ENCODE assay signal across 20 mouse cellular contexts in genomic region chr3:101804331-101804730, GRCm38 (mm10). TPM values are rescaled to one million over a fixed set of nuclear protein-coding genes. Genes with fewer than 3 reads are reported as not detected.
A peak's percentile ranks its signal among the peaks of the same experiment; 100 is the strongest.
DNase-seq lines count a peak whose midpoint lies in the region; ATAC-seq lines count a peak whose summit lies in the region.
"Had no signal": no experiment of that assay in that cellular context is flagged by ENCODE, and none has a peak within 500 bp of the region (broad histone marks: within the 10 kb centered on the region; RNA-seq: fewer than 3 reads in every experiment).

No protein-coding gene starts in this region.

- H3K9me3 ChIP-seq in midbrain, embryonic 10.5 days (replicated peaks): no peaks in the 10 kb centered on the region
- no peaks in the 10 kb centered on the region for H3K9me3 ChIP-seq in midbrain, embryonic 14.5 days (ENCODE audit: control insufficient read depth, low read length)
- H3K9me3 ChIP-seq in heart, embryonic 15.5 days (replicated peaks): no peaks in the 10 kb centered on the region
- H3K9me3 ChIP-seq: embryonic facial prominence, embryonic 15.5 days; G1E; hindbrain, embryonic 13.5 days; limb, embryonic 12.5 days; lung, embryonic 15.5 days; megakaryocyte, embryonic 14.5 days had no signal

- no peaks in the 10 kb centered on the region for H3K36me3 ChIP-seq in midbrain, embryonic 10.5 days
- no peaks in the 10 kb centered on the region for H3K36me3 ChIP-seq in midbrain, embryonic 14.5 days (ENCODE audit: control insufficient read depth, insufficient read depth, low read length)
- H3K36me3 ChIP-seq in heart, embryonic 15.5 days: no peaks in the 10 kb centered on the region
- H3K36me3 ChIP-seq: embryonic facial prominence, embryonic 15.5 days; G1E; hindbrain, embryonic 13.5 days; limb, embryonic 12.5 days; lung, embryonic 15.5 days had no signal

- no peak for ATAC-seq in midbrain, embryonic 14.5 days (ENCODE audit: low FRiP score, low TSS enrichment)
- ATAC-seq in heart, embryonic 15.5 days (replicated peaks; ENCODE audit: insufficient number of reproducible peaks, insufficient read depth, low FRiP score, low read depth): peak; percentile 74
- ATAC-seq: forebrain, embryonic 14.5 days had no signal

- no peak overlapping the region for H3K9ac ChIP-seq in midbrain, embryonic 14.5 days (replicated peaks; ENCODE audit: low read length)
- no peak overlapping the region for H3K9ac ChIP-seq in heart, embryonic 15.5 days
- H3K9ac ChIP-seq: embryonic facial prominence, embryonic 15.5 days; hindbrain, embryonic 13.5 days; limb, embryonic 12.5 days; lung, embryonic 15.5 days had no signal

- intact Hi-C loops in left cerebral cortex, postnatal 4 days (cut with DNase I): loop anchor here (10.0 kb wide), 1 partner anchor 840 kb away; the partner anchor contains the start of gene Ttf2

- no peak overlapping the region for H3K4me2 ChIP-seq in midbrain, embryonic 14.5 days (ENCODE audit: low read length)
- H3K4me2 ChIP-seq in heart, embryonic 15.5 days: peak overlapping the region; percentile 19; the same call in 1 of the 2 replicates
- H3K4me2 ChIP-seq: embryonic facial prominence, embryonic 15.5 days; hindbrain, embryonic 13.5 days; limb, embryonic 12.5 days; lung, embryonic 15.5 days had no signal

- no peak overlapping the region for H3K4me3 ChIP-seq in midbrain, embryonic 10.5 days
- H3K4me3 ChIP-seq in midbrain, embryonic 14.5 days (replicated peaks; ENCODE audit: low read depth, low read length): no peak overlapping the region
- no peak overlapping the region for H3K4me3 ChIP-seq in heart, embryonic 15.5 days
- H3K4me3 ChIP-seq: embryonic facial prominence, embryonic 15.5 days; hindbrain, embryonic 13.5 days; limb, embryonic 12.5 days; lung, embryonic 15.5 days; megakaryocyte, embryonic 14.5 days had no signal

- H3K27me3 ChIP-seq in midbrain, embryonic 10.5 days (ENCODE audit: low read depth, poor library complexity, severe bottlenecking): peaks cover 36% of the 10 kb centered on the region
- no peaks in the 10 kb centered on the region for H3K27me3 ChIP-seq in midbrain, embryonic 14.5 days (ENCODE audit: control insufficient read depth, insufficient read depth, low read length)
- no peaks in the 10 kb centered on the region for H3K27me3 ChIP-seq in heart, embryonic 15.5 days
- H3K27me3 ChIP-seq: embryonic facial prominence, embryonic 15.5 days had no signal

- WGBS in midbrain, embryonic 10.5 days: 82% methylated on average over 6 of the region's 6 CpGs
- WGBS in midbrain, embryonic 14.5 days: 74% methylated on average over 6 of the region's 6 CpGs
- 37% methylated on average over 6 of the region's 6 CpGs for WGBS in heart, embryonic 15.5 days

- peaks cover 56% of the 10 kb centered on the region for H3K4me1 ChIP-seq in midbrain, embryonic 10.5 days
- H3K4me1 ChIP-seq in midbrain, embryonic 14.5 days (ENCODE audit: control insufficient read depth, insufficient read depth, low read length): peaks cover 6% of the 10 kb centered on the region; the same call in 1 of the 2 replicates
- H3K4me1 ChIP-seq in heart, embryonic 15.5 days (replicated peaks): peaks cover 66% of the 10 kb centered on the region

- H3K27ac ChIP-seq in midbrain, embryonic 10.5 days (replicated peaks): peak overlapping the region; percentile 55; the same call in 1 of the 2 replicates
- no peak overlapping the region for H3K27ac ChIP-seq in midbrain, embryonic 14.5 days (replicated peaks; ENCODE audit: low read depth, low read length)
- peak overlapping the region; percentile 92 for H3K27ac ChIP-seq in heart, embryonic 15.5 days
- H3K27ac ChIP-seq: embryonic facial prominence, embryonic 15.5 days; hindbrain, embryonic 13.5 days; limb, embryonic 12.5 days; lung, embryonic 15.5 days had no signal

- peak; percentile 48 for DNase-seq in cerebellum, adult 11-12 months
- no peak for DNase-seq in cerebellum, adult 9-10 months
- DNase-seq in midbrain, embryonic 10.5 days (ENCODE audit: low spot score): no peak
- DNase-seq in midbrain, embryonic 14.5 days: no peak
- no peak for DNase-seq in urinary bladder, postnatal 10 days (ENCODE audit: low spot score)
- no peak for DNase-seq in left cerebral cortex, postnatal 4 days
- no peak for DNase-seq in layer of hippocampus, postnatal 36 days
- DNase-seq: B cell, adult 2 months; cerebellum, postnatal 25 days; gastrocnemius, postnatal 10 days; kidney, postnatal 10 days; spleen, adult 18-20 months had no signal

RNA-seq across cellular contexts. Expression of gene Mab21l3, which starts 44.4 kb away (rescaled TPM):
- 0.43 and 0.60 TPM in 2 replicates for polyA plus RNA-seq in midbrain, embryonic 10.5 days (2016; fragmentation: Nextera tagmentation; extraction: Ambion mirVana)
- 0.23 TPM in 1 of 2 replicates, not detected in the other for polyA plus RNA-seq in midbrain, embryonic 14.5 days (2014; fragmentation: Nextera tagmentation; extraction: Ambion mirVana)
- 0.14 and 0.39 TPM in 2 replicates for polyA plus RNA-seq in heart, embryonic 15.5 days (2015; fragmentation: Nextera tagmentation; extraction: Ambion mirVana)
- total RNA-seq in left cerebral cortex, postnatal 4 days (2021): under 1 TPM; 0.16 to 0.28 TPM
- under 1 TPM in 1 of 2 experiments, not detected in 1; 0.13 TPM for total RNA-seq in layer of hippocampus, postnatal 36 days (2021)
- polyA plus RNA-seq: G1E had no signal
